ENCODE assay signal across 23 mouse cellular contexts in the genomic region with DNA sequence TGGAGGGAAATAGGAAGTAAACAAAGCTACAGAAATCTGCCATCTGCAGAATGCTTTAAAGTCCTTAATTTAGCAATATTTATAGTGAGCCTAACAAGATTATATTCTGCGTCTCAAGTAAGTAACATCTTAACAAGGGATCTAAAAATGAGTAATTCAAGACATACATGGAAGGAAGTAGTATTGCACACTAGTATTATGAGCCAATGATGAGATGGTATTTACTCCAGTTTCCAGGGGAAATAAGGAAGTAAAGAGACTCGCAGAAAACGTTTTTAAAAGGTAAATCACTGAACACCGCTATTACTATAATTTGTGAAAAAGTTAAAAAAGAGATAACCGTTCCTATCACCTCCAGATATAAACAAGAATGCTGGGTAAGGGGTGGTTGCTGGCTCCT.
"Had no signal": no experiment of that assay in that cellular context is flagged by ENCODE, and none has a peak within 500 bp of the region (broad histone marks: within the 10 kb centered on the region; RNA-seq: fewer than 3 reads in every experiment).

No protein-coding gene starts in this region.

- H3K4me1 ChIP-seq: limb, embryonic 13.5 days; limb, embryonic 15.5 days had no signal

- H3K4me3 ChIP-seq: gastrocnemius, adult 2 months; heart, adult 2 months; heart, embryonic 13.5 days; heart, embryonic 15.5 days; hindbrain, embryonic 13.5 days; hindbrain, embryonic 15.5 days; layer of hippocampus, adult 2 months; limb, embryonic 13.5 days; limb, embryonic 15.5 days; liver, embryonic 12.5 days had no signal

- ATAC-seq: hindbrain, postnatal 0 days; intestine, embryonic 16.5 days had no signal

- DNase-seq: gastrocnemius, adult 2 months; gastrocnemius, postnatal 10 days; gastrocnemius, postnatal 25 days; heart, adult 11 months; heart, adult 2 months; heart, postnatal 14 days; heart, postnatal 36 days; kidney, adult 11 months; kidney, adult 2 months; kidney, postnatal 10 days; kidney, postnatal 25 days; kidney, postnatal 4 days; left cerebral cortex, postnatal 4 days had no signal

- H3K27ac ChIP-seq: gastrocnemius, adult 2 months; heart, adult 2 months; heart, embryonic 13.5 days; heart, embryonic 15.5 days; hindbrain, embryonic 13.5 days; hindbrain, embryonic 15.5 days; hindbrain, postnatal 0 days; layer of hippocampus, adult 2 months; limb, embryonic 13.5 days; limb, embryonic 15.5 days; liver, embryonic 12.5 days had no signal
